ENCODE assay signal across 8 mouse cellular contexts in genomic region chr3:118680803-118681202, GRCm38 (mm10).
DNase-seq lines count a peak whose midpoint lies in the region; ATAC-seq and TF ChIP-seq lines count a peak whose summit lies in the region.
"Had no signal": no experiment of that assay in that cellular context is flagged by ENCODE, and none has a peak within 500 bp of the region (broad histone marks: within the 10 kb centered on the region; RNA-seq: fewer than 3 reads in every experiment).

No protein-coding gene starts in this region.

- no peaks in the 10 kb centered on the region for H3K27me3 ChIP-seq in midbrain, postnatal 0 days (ENCODE audit: insufficient read depth, low read length)
- no peaks in the 10 kb centered on the region for H3K27me3 ChIP-seq in midbrain, embryonic 16.5 days (ENCODE audit: control insufficient read depth, insufficient read depth, low read depth, low read length)

- no peak overlapping the region for H3K4me3 ChIP-seq in midbrain, postnatal 0 days (ENCODE audit: low read depth, low read length)
- no peak overlapping the region for H3K4me3 ChIP-seq in midbrain, embryonic 16.5 days (ENCODE audit: low read depth, low read length)

- H3K36me3 ChIP-seq in midbrain, postnatal 0 days (ENCODE audit: insufficient read depth, low read length), result no peaks in the 10 kb centered on the region
- no peaks in the 10 kb centered on the region for H3K36me3 ChIP-seq in midbrain, embryonic 16.5 days (ENCODE audit: control insufficient read depth, insufficient read depth, low read length)

- no peak for ATAC-seq in midbrain, postnatal 0 days (ENCODE audit: low FRiP score)
- no peak for ATAC-seq in midbrain, embryonic 16.5 days

- TF ChIP-seq CTCF in midbrain, postnatal 0 days (IDR thresholded peaks at IDR 0.05), result peak; percentile 55

- 54% methylated on average over 4 of the region's 4 CpGs for WGBS in midbrain, postnatal 0 days
- WGBS in midbrain, embryonic 16.5 days, result 49% methylated on average over 4 of the region's 4 CpGs

- H3K9me3 ChIP-seq in midbrain, postnatal 0 days (ENCODE audit: low read length), result no peaks in the 10 kb centered on the region
- H3K9me3 ChIP-seq in midbrain, embryonic 16.5 days (replicated peaks; ENCODE audit: control insufficient read depth, low read length, poor library complexity, severe bottlenecking), result no peaks in the 10 kb centered on the region

- H3K27ac ChIP-seq in midbrain, postnatal 0 days (ENCODE audit: low read depth, low read length), result no peak overlapping the region
- no peak overlapping the region for H3K27ac ChIP-seq in midbrain, embryonic 16.5 days (ENCODE audit: low read length)

- H3K9ac ChIP-seq in midbrain, postnatal 0 days (replicated peaks; ENCODE audit: low read length, poor library complexity, severe bottlenecking), result no peak overlapping the region
- no peak overlapping the region for H3K9ac ChIP-seq in midbrain, embryonic 16.5 days (ENCODE audit: low read depth, low read length)

- no peak overlapping the region for H3K4me2 ChIP-seq in midbrain, postnatal 0 days (ENCODE audit: low read depth, low read length, poor library complexity, severe bottlenecking)
- no peak overlapping the region for H3K4me2 ChIP-seq in midbrain, embryonic 16.5 days (ENCODE audit: low read length)

- intact Hi-C loops in gastrocnemius, postnatal 14 days (cut with DNase I; ENCODE audit: low total_unique reads), result no loop called here
- intact Hi-C loops in gastrocnemius, postnatal 36 days (cut with DNase I), result no loop called here

- H3K4me1 ChIP-seq in midbrain, postnatal 0 days (ENCODE audit: insufficient read depth, low read length), result no peaks in the 10 kb centered on the region
- H3K4me1 ChIP-seq in midbrain, embryonic 16.5 days (ENCODE audit: control insufficient read depth, insufficient read depth, low read length), result no peaks in the 10 kb centered on the region

- peak; percentile 3 for DNase-seq in gastrocnemius, postnatal 14 days
- no peak for DNase-seq in gastrocnemius, postnatal 36 days
- peak; percentile 17 for DNase-seq in midbrain, postnatal 0 days (ENCODE audit: low spot score)
- peak; percentile 8 for DNase-seq in kidney, postnatal 14 days
- DNase-seq in T-cell, adult 2 months (ENCODE audit: low spot score), result no peak
- DNase-seq in spleen, postnatal 14 days (ENCODE audit: low spot score in 2 of 2), result no peak
- DNase-seq: right cerebral cortex, postnatal 4 days had no signal

Comparison
In these comparisons a context has a peak if more than half of its experiments do, and no peak if none do; other contexts are left out.
1. DNase-seq: peak in gastrocnemius, postnatal 14 days (single experiment), midbrain, postnatal 0 days (single experiment) and kidney, postnatal 14 days (single experiment); none in gastrocnemius, postnatal 36 days (0 of 2), T-cell, adult 2 months (single experiment) and spleen, postnatal 14 days (0 of 2).